Mouse (Mus musculus): ENCODE measurements around the gene Tchhl1. TPM values are rescaled to one million over a fixed set of nuclear protein-coding genes. Genes with fewer than 3 reads are reported as not detected.
"Not testable (repeated sequence)": the region's sequence is repeated elsewhere in the genome, so short reads cannot be mapped to it uniquely, and the experiment has no call there.

Gene Tchhl1
- not detected in 2 replicates for polyA plus RNA-seq (2012; ENCODE audit: insufficient read depth, low replicate concordance)

GRCm38 (mm10) chr3:93468561-93468960 lies at the start of gene Tchhl1:
Tchhl1 (plus strand) TSS chr3:93468754.
- Histone ChIP-seq H3K36me3 (replicated peaks; ENCODE audit: low read length) (no peaks in the 10 kb centered on the region), H3K4me3 (replicated peaks) (no peak within 1 kb of the TSS), H3K4me1 (no peaks in the 10 kb centered on the region), H3K27me3 (replicated peaks) (peaks cover 4% of the 10 kb centered on the region), H3K9me3 (no peaks in the 10 kb centered on the region)
- TF ChIP-seq FLI1 (IDR thresholded peaks at IDR 0.05; ENCODE audit: low read length) (no peak), GATA1 (IDR thresholded peaks at IDR 0.05; ENCODE audit: borderline replicate concordance, low read length) (no peak)

- TF ChIP-seq FLI1 (IDR thresholded peaks at IDR 0.05; ENCODE audit: low read length) (no peak), GATA1 (IDR thresholded peaks at IDR 0.05; ENCODE audit: borderline replicate concordance, low read length) (no peak)
Measured at GRCm38 (mm10) chr3:93431673-93432072, 36.9 kb upstream of the Tchhl1 start.

GRCm38 (mm10) chr3:93442030-93442429 lies 26.5 kb upstream of the Tchhl1 start, which contains the start of gene Tchh:
Tchh (plus strand) TSS chr3:93442330.
- no peaks in the 10 kb centered on the region for H3K36me3 ChIP-seq (replicated peaks; ENCODE audit: low read length)
- TF ChIP-seq GATA1 (IDR thresholded peaks at IDR 0.05; ENCODE audit: borderline replicate concordance, low read length): no peak
- no peak for TF ChIP-seq FLI1 (IDR thresholded peaks at IDR 0.05; ENCODE audit: low read length)
- H3K27me3 ChIP-seq (replicated peaks): peaks cover 59% of the 10 kb centered on the region
- H3K4me1 ChIP-seq: peaks cover 35% of the 10 kb centered on the region
- peaks cover 12% of the 10 kb centered on the region; the same call in 1 of the 2 replicates for H3K9me3 ChIP-seq
- no peak within 1 kb of the TSS for H3K4me3 ChIP-seq (replicated peaks)

More at GRCm38 (mm10) chr3:93431673-93432072, 36.9 kb upstream of the Tchhl1 start:
- H3K4me1 ChIP-seq: no peaks in the 10 kb centered on the region
- no peaks in the 10 kb centered on the region for H3K9me3 ChIP-seq
- H3K27me3 ChIP-seq (replicated peaks): peaks cover 5% of the 10 kb centered on the region
- H3K4me3 ChIP-seq (replicated peaks): no peak overlapping the region
- H3K36me3 ChIP-seq (replicated peaks; ENCODE audit: low read length): no peaks in the 10 kb centered on the region

- H3K27me3 ChIP-seq (replicated peaks): peaks cover 74% of the 10 kb centered on the region
Measured at GRCm38 (mm10) chr3:93443501-93444101, 25.0 kb upstream of the Tchhl1 start.

GRCm38 (mm10) chr3:93444343-93445164 lies 24.0 kb upstream of the Tchhl1 start:
- H3K9me3 ChIP-seq: peaks cover 17% of the 10 kb centered on the region; the same call in 1 of the 2 replicates
- H3K4me3 ChIP-seq (replicated peaks): peak overlapping the region; percentile 92
- no peak for TF ChIP-seq GATA1 (IDR thresholded peaks at IDR 0.05; ENCODE audit: borderline replicate concordance, low read length)
- TF ChIP-seq FLI1 (IDR thresholded peaks at IDR 0.05; ENCODE audit: low read length): no peak
- H3K27me3 ChIP-seq (replicated peaks): peaks cover 72% of the 10 kb centered on the region
- peaks cover 43% of the 10 kb centered on the region for H3K4me1 ChIP-seq
- no peaks in the 10 kb centered on the region for H3K36me3 ChIP-seq (replicated peaks; ENCODE audit: low read length)

More at GRCm38 (mm10) chr3:93443501-93444101, 25.0 kb upstream of the Tchhl1 start:
- peak overlapping the region; percentile 92 for H3K4me3 ChIP-seq (replicated peaks)
- peaks cover 43% of the 10 kb centered on the region for H3K4me1 ChIP-seq
- TF ChIP-seq GATA1 (IDR thresholded peaks at IDR 0.05; ENCODE audit: borderline replicate concordance, low read length) (no peak), FLI1 (IDR thresholded peaks at IDR 0.05; ENCODE audit: low read length) (no peak)
- H3K36me3 ChIP-seq (replicated peaks; ENCODE audit: low read length): no peaks in the 10 kb centered on the region
- H3K9me3 ChIP-seq: peaks cover 17% of the 10 kb centered on the region; the same call in 1 of the 2 replicates

- H3K27me3 ChIP-seq (replicated peaks): peaks cover 73% of the 10 kb centered on the region
- TF ChIP-seq FLI1 (IDR thresholded peaks at IDR 0.05; ENCODE audit: low read length): no peak
- no peak for TF ChIP-seq GATA1 (IDR thresholded peaks at IDR 0.05; ENCODE audit: borderline replicate concordance, low read length)
- H3K4me1 ChIP-seq: peaks cover 43% of the 10 kb centered on the region
- H3K9me3 ChIP-seq: peaks cover 17% of the 10 kb centered on the region; the same call in 1 of the 2 replicates
- peak overlapping the region; percentile 92 for H3K4me3 ChIP-seq (replicated peaks)
- H3K36me3 ChIP-seq (replicated peaks; ENCODE audit: low read length): no peaks in the 10 kb centered on the region
Measured at GRCm38 (mm10) chr3:93445165-93445705, 23.3 kb upstream of the Tchhl1 start.

GRCm38 (mm10) chr3:93446128-93446755 lies 22.3 kb upstream of the Tchhl1 start:
- Histone ChIP-seq H3K36me3 (replicated peaks; ENCODE audit: low read length) (no peaks in the 10 kb centered on the region), H3K27me3 (replicated peaks) (peaks cover 65% of the 10 kb centered on the region), H3K4me3 (replicated peaks) (peak overlapping the region; percentile 89), H3K4me1 (peaks cover 43% of the 10 kb centered on the region), H3K9me3 (peaks cover 17% of the 10 kb centered on the region; the same call in 1 of the 2 replicates)
- no peak for TF ChIP-seq GATA1 (IDR thresholded peaks at IDR 0.05; ENCODE audit: borderline replicate concordance, low read length)
- no peak for TF ChIP-seq FLI1 (IDR thresholded peaks at IDR 0.05; ENCODE audit: low read length)

- Histone ChIP-seq H3K9me3 (peaks cover 17% of the 10 kb centered on the region; the same call in 1 of the 2 replicates), H3K4me1 (peaks cover 43% of the 10 kb centered on the region), H3K4me3 (replicated peaks) (peak overlapping the region; percentile 76), H3K27me3 (replicated peaks) (peaks cover 65% of the 10 kb centered on the region)
- H3K36me3 ChIP-seq (replicated peaks; ENCODE audit: low read length): not testable (repeated sequence)
Measured at GRCm38 (mm10) chr3:93446756-93447137, 21.8 kb upstream of the Tchhl1 start.

GRCm38 (mm10) chr3:93447138-93447841 lies 21.3 kb upstream of the Tchhl1 start:
- H3K4me1 ChIP-seq: peaks cover 43% of the 10 kb centered on the region
- H3K36me3 ChIP-seq (replicated peaks; ENCODE audit: low read length): no peaks in the 10 kb centered on the region
- peaks cover 17% of the 10 kb centered on the region; the same call in 1 of the 2 replicates for H3K9me3 ChIP-seq
- no peak for TF ChIP-seq FLI1 (IDR thresholded peaks at IDR 0.05; ENCODE audit: low read length)
- TF ChIP-seq GATA1 (IDR thresholded peaks at IDR 0.05; ENCODE audit: borderline replicate concordance, low read length): no peak
- peaks cover 61% of the 10 kb centered on the region for H3K27me3 ChIP-seq (replicated peaks)
- H3K4me3 ChIP-seq (replicated peaks): peak overlapping the region; percentile 91
